Mouse (Mus musculus) embryonic fibroblast, embryonic 13.5 days (primary cell): ENCODE data around the gene Fars2. TPM values are rescaled to one million over a fixed set of nuclear protein-coding genes. Genes with fewer than 3 reads are reported as not detected.

Experiments used
- H3K27ac ChIP-seq: 2 replicates; pipeline ENCODE4 v1.5.1; 2012; ENCODE audit warnings: low read length, control low read depth, inconsistent platforms; ENCODE audit not compliant: insufficient read depth
- H3K4me1 ChIP-seq: 2 replicates; pipeline ENCODE4 v1.6.1; 2011; ENCODE audit warnings: low read length; ENCODE audit not compliant: control insufficient read depth, insufficient read depth
- H3K4me3 ChIP-seq: 2 replicates; pipeline ENCODE4 v1.5.1; 2011; ENCODE audit warnings: mild to moderate bottlenecking, control low read depth, low read length; ENCODE audit not compliant: insufficient read depth
- CTCF ChIP-seq: IDR thresholded peaks from 2 replicates; pipeline ENCODE4 v1.5.1; 2011; ENCODE audit warnings: mild to moderate bottlenecking, control low read depth, low read length, moderate library complexity, borderline replicate concordance; ENCODE audit not compliant: insufficient read depth
- POLR2A ChIP-seq: IDR thresholded peaks from 2 replicates; pipeline ENCODE4 v1.6.1; 2011; ENCODE audit warnings: low read depth, mild to moderate bottlenecking, control low read depth, low read length, moderate library complexity
- polyA plus RNA-seq: library from polyadenylated mRNA; stranded (reverse); fragments of >200 nt; gene quantifications from 2 replicates; pipeline ENCODE4 v1.2.4, GENCODE M21; 2011; ENCODE audit warnings: low read depth; ENCODE audit not compliant: missing spikeins, insufficient read length

Fars2 gene
- polyA plus RNA-seq, 1 experiment = 16.0 TPM

- Histone ChIP-seq H3K4me3 (no peak overlapping the region), H3K27ac (no peak overlapping the region), H3K4me1 (no peaks in the 10 kb centered on the region)
- TF ChIP-seq CTCF (no peak), POLR2A (no peak)
These were observed 504.1 kb downstream of the Fars2 start for GRCm38 (mm10) chr13:36621333-36621659.

DNA sequence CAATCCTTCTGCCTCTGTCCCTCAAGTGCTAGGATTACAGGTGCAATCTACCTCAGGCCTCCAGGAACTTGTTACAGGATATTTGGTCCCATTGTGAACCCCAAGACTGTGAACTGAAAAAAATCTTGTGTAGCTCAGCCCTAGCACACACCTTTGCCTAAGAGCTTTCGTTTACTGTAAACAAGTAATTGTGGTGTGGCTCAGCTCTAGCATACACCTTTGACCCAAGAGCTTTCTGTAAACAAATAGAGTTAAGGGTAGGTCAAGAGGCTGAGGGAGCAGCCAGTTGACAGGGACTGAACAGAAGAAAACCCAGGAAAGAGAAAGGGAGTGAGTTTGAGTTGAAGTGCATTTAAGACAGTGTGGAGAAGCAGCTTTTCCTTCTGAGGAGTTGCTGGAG lies 506.3 kb downstream of the Fars2 start:
- Histone ChIP-seq H3K4me3 (no peak overlapping the region), H3K27ac (no peak overlapping the region), H3K4me1 (no peaks in the 10 kb centered on the region)
- TF ChIP-seq CTCF = no peak
- no peak for TF ChIP-seq POLR2A

- Histone ChIP-seq H3K4me1 (no peaks in the 10 kb centered on the region), H3K27ac (no peak overlapping the region), H3K4me3 (no peak overlapping the region)
- no peak for TF ChIP-seq CTCF
- no peak for TF ChIP-seq POLR2A
These were observed 511.9 kb downstream of the Fars2 start for GRCm38 (mm10) chr13:36629154-36629553.

- no peak overlapping the region for H3K4me3 ChIP-seq
- no peaks in the 10 kb centered on the region for H3K4me1 ChIP-seq
- TF ChIP-seq POLR2A = no peak
- H3K27ac ChIP-seq = no peak overlapping the region
These were observed 531.0 kb downstream of the Fars2 start for GRCm38 (mm10) chr13:36648257-36648656.

DNA sequence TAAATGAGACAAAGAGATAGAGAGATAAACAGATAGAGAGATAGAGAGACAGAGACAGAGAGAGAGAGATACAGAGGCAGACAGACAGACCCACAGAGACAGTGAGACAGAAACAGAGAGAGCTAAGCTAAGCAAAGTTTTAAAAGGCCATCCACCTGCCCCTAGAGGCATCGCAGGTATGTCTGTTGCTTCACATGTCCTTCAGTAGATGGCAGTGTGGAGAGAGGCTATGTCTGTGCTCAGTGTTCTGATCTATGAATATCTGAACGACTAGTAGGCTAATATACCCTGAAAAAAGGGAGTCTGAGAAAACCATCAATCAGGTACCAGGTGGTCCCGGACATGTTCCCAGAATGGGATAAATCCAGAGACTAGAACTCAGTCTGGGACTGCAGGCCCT lies 537.0 kb downstream of the Fars2 start:
- no peak for TF ChIP-seq CTCF
- TF ChIP-seq POLR2A = no peak
- Histone ChIP-seq H3K27ac (no peak overlapping the region), H3K4me3 (no peak overlapping the region), H3K4me1 (no peaks in the 10 kb centered on the region)

GRCm38 (mm10) chr13:36679345-36679744 lies 562.1 kb downstream of the Fars2 start:
- TF ChIP-seq POLR2A (no peak), CTCF (no peak)
- Histone ChIP-seq H3K27ac (no peak overlapping the region), H3K4me3 (no peak overlapping the region), H3K4me1 (no peaks in the 10 kb centered on the region)

GRCm38 (mm10) chr13:36680690-36681355 lies 563.6 kb downstream of the Fars2 start:
- no peak overlapping the region for H3K4me3 ChIP-seq
- H3K4me1 ChIP-seq = no peaks in the 10 kb centered on the region
- H3K27ac ChIP-seq = no peak overlapping the region
- TF ChIP-seq POLR2A (no peak), CTCF (no peak)

DNA sequence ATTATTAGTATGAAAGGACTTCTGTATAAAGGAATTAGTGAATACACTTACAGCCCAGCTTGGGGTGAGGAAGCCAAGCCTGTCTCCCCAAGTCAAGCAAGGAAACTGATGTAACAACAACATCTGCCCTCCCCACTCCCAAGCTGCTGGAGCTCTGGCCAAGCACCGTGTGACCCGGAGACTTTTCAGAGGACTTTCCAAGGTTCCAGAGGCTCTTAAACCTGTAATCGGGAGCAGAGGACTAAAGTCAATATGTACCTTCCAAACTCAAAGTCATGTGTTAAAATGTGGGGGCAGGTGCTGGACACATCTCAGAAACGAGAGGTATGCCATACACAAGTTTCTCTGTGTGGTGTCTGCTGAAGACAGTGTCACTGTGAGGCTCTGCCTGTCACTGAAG lies 566.4 kb downstream of the Fars2 start:
- no peak overlapping the region for H3K27ac ChIP-seq
- H3K4me1 ChIP-seq = no peaks in the 10 kb centered on the region
- H3K4me3 ChIP-seq = no peak overlapping the region
- TF ChIP-seq CTCF = no peak
- TF ChIP-seq POLR2A = no peak

DNA sequence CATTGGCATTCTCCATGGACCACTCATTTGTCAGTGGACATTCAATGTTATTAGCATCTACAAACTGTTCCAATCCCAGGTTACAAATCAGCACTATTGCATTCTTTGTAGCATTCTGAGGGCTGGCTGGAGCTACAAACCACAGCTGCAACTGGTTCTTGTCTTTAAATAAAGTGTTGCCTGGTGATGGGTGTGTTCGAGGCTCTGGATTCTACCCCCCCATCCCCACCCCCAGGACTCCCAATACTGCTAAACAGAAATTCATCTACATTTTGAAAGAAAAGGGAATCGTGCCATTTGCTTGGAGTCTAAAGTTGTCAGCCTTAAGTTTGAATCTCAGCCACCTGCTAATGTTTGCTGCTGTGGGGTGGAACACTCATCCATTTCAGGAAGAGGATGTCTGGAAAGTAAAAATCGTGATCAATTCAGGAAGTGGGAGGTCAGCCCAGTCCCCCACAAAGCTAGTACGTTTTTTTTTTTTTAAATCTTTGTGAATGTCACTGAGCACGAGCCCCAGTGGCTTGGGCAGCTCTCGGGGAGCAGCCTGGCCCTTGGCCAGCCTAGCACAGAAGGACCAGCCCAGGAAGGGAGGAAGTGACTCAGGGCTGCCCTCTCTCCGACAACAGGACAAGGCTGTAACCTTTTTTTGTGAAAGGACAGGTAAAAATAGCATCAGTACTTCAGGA lies 578.4 kb downstream of the Fars2 start:
- Histone ChIP-seq H3K4me3 (no peak overlapping the region), H3K27ac (no peak overlapping the region; the same call in 1 of the 2 replicates), H3K4me1 (0 out of 2 replicates have a peak, but pooled peaks cover 3% of the 10 kb centered on the region)
- TF ChIP-seq CTCF = no peak
- TF ChIP-seq POLR2A = no peak

DNA sequence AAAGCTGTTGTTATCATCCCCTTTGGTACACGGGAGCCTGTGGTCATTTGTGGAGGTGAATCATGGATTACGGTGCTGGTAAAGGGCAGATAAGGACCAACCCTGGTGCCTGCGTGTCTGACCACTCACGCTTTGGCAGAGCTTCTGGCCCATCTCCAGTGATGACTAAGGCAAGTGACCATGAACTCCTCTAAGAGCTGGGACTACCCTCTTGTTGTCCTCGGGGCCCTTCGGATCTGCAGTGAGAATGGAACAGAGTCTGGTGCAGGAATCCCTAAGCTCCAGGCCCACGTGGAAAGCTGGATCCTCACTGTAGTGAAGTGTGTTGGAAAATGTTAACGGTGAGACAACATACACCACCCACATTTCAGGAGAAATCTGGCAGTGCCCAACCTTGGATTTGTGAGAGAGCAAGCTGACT lies 579.1 kb downstream of the Fars2 start:
- no peak overlapping the region; the same call in 1 of the 2 replicates for H3K27ac ChIP-seq
- no peak for TF ChIP-seq CTCF
- TF ChIP-seq POLR2A = no peak
- no peak overlapping the region for H3K4me3 ChIP-seq
- H3K4me1 ChIP-seq = 0 out of 2 replicates have a peak, but pooled peaks cover 3% of the 10 kb centered on the region

DNA sequence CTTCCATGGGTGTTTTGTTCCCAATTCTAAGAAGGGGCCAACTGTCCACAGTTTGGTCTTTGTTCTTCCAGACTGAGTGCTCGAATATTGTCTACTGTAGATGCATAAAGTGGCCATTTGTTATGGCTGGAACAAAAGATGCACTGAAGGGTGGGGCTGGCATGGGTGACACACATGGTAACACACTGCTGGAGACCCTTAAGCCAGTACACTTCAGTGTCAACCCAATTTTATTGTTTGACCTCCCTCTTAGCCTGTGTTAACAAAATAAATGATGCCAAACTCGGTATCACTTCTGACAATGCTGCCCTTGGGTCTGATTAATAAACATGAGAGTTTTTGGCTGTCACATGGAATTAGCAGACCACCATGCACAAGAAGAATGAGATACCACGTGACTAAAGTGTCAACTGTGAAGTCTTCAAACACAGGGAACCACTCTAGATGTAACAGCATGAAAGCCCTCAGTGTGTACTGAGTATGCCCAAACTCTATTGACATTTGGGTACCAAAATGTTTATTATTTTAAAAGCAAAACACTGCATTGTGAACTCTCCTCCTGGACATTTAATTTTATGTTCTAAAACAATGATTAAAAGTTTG lies 590.0 kb downstream of the Fars2 start:
- Histone ChIP-seq H3K27ac (no peak overlapping the region), H3K4me3 (no peak overlapping the region), H3K4me1 (no peaks in the 10 kb centered on the region)
- no peak for TF ChIP-seq CTCF
- no peak for TF ChIP-seq POLR2A
